Mouse (Mus musculus): ENCODE measurements around the gene Mrps30.
A peak's percentile ranks its signal among the peaks of the same experiment; 100 is the strongest.
"Not testable (repeated sequence)": the region's sequence is repeated elsewhere in the genome, so short reads cannot be mapped to it uniquely, and the experiment has no call there.

The Mrps30 gene

DNA sequence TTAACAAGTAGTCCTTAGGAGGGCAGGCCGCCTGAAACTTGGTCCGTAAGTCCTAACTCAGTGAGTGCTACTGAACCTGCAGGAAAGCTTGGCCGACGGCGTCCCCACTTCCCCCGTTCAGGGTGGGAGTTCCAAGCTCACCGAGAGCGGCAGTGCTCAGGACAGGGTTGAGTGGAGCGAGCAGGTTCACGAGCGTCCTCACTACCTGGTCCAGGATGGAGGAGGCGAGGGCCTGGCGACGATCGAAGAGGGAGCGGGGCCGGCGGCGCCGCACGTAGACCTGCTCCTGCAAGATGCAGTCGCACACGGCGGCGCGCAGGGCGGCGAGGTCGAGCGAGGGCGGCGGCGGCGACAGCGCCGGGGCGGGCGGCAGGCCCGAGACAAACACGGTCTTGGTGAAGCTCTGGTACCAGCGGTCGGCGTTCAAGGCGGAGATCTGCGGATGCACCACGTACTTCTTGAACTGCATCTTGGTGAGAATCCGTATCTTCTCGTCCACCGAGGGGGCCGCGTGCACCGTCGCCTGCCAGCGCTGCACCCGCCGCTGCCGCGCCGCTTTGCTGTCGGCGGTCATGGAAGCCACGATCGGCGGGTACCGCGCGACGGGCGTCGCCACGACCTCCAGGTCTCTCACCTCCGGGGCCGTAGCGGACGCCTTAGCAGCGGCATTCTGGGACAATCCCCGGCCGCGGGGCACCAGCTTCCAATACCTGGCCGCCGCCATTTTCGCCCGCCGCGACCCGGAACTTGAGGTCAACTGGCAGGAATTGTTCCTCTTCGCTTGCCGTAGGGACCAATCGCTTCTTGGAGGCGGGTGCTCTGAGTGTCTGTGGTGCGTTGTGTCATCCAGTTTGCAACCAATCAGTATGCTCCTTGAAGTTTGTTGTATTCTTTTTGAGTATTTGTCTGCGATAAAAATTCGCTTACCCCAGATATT, at the start of gene Mrps30, which contains the start of gene B430218F22Rik:
Gene Mrps30, minus strand, starts transcription at position 742 of the 937 bp plus-strand sequence.
Gene B430218F22Rik, plus strand, starts transcription at position 120 of the 937 bp plus-strand sequence.
- peak; percentile 92 for DNase-seq (ENCODE audit: low spot score)

DNA sequence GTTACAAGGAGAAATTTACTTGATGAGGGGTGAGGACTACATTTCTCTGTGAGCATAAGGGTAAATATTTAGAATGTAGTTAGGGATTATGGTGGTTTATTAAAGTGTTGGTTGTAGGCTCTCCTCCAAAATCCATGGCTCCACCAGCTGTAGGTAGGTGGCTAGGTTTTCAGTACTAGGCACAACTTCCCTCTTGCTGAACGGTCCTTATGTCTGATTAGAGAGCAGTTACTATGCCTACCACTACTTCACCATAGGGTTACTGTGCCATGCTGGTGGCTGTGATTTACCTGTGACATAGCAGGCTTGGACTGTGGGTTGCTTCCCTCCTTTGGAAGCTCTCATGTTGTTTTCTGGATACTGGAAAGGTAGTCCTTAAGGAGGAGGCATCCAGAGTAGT, 33.8 kb upstream of the Mrps30 start:
- DNase-seq (ENCODE audit: low spot score), result no peak

GRCm38 (mm10) chr13:118420408-118420807, 33.4 kb upstream of the Mrps30 start:
- DNase-seq (ENCODE audit: low spot score), result no peak

DNA sequence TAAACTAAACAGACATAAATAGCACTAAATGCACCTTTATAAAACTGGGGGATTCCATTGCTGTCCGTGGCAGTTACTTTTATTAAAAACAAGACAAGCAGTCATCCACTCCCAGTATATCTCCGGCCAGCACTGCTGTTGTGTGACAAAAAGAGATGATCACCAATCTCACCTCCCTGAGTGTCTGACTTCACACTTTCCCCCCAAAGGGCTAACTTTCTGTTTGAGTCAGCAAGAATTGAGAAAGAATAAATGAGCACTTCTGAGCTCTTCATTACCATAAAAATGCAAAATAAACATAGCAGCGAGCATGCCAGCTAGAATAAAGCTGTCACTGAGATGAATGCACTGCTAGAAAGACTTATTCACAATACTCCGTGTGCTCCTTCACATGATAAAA, 31.1 kb upstream of the Mrps30 start:
- DNase-seq (ENCODE audit: low spot score), result no peak

DNA sequence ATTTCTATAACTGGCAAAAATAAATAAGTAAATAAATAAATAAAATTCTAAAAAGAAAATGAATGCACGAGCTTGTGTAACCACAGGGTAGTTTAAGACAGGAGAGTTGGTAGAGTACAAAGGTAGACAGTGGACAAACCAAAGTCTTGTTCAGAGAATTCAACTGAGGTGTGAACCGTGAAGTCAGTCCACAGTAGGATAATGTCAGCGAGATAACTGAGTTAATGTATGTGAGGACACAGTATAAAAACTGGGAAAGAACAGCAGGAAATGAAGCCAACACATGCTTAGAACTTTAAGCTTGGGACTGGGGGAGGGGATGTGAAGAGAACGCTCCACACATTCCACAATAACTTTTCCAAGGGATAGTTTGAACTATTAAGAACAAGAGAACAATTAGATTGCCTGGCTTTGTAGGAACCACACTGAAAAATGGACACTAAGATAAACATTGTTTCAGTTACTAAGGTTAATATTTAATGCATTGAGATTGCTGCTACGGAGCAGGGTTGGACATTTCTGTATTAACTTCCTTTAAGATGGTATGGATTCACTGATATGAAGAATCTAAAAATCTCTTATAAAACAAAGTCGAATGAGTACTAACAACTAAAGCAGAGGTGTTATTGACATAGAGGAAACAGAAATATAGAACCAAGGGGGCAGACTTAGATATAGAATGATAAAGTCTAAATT, 24.4 kb upstream of the Mrps30 start:
- no peak for DNase-seq (ENCODE audit: low spot score)

DNA sequence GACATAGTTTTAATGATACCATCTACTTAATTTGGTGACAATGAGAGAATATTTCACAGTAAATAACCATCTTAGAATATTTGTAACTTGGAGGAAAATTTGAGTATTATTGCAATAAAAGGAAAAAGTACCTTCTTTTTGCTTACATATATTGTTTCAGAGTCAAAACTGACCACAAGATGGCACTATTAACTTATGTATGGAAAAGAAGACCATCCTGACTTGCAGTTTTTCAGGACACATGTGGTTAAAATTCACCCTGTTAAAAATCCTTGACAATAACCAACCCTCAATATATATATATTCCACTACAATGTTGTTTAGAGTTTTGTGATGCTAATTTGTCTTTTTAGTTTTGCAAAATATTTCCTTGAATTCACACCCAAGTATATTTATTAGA, 16.5 kb upstream of the Mrps30 start:
- no peak for DNase-seq (ENCODE audit: low spot score)

DNA sequence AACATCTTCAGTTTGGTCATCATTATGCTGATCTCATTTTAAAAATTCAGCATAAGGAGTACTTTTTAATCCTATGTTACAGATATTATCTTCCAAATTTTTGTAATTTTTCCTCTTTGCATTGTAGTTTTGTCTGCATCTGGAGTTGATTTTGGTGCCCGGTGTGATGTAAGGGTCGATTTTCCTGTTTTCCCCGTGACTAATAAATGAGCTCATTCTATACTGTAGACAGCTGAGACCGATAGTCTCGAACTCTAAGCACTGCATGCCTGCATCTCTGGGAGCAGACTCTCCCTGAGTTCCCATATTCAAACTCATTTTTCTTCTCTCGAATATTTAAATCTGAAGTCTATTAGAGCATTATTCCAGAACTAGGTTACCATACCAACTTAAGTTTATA, 13.3 kb upstream of the Mrps30 start:
- no peak for DNase-seq (ENCODE audit: low spot score)

DNA sequence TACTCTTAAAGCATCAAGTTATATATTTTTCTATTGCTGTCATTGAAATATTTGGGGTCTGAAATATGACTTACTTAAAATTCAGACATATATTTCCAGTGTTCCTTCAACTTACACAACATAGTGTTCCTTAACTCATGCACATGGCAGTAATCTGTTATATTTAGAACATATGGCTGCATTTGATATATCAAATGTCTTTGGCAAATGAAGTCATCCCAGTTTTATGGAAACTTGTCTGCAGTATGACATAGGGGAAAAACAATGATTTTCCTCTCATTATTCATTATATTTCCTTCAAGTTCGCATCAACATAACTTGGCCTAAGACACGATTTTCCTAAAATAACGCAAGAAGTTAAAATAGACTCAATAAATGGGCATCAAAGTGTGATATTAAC, 8.8 kb upstream of the Mrps30 start:
- no peak for DNase-seq (ENCODE audit: low spot score)

GRCm38 (mm10) chr13:118387448-118387801, 373 bp upstream of the Mrps30 start:
- not testable (repeated sequence) for DNase-seq (ENCODE audit: low spot score)

DNA sequence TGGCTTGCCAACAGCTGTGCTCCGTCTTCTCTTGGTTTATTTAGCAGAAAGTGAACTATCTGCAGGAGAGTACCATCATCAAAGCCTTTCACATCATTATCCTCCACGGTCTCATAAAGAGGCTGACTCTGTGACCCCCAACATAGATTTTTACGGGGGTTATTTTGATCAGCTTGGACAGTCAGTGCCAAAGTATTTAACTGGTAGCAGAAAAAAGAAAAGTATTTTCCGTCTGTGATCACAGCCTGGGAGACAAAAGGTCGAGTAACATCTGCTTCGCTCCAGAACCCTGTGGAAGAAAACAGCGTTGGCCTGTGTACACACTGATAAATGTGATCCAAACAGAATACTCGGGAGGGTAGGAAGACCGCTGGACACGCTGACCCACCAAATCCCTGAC, 6.7 kb downstream of the Mrps30 start:
- no peak for DNase-seq (ENCODE audit: low spot score)

- peak; percentile 22 for DNase-seq (ENCODE audit: low spot score)
Observed at GRCm38 (mm10) chr13:118379155-118379554, 7.9 kb downstream of the Mrps30 start.

DNA sequence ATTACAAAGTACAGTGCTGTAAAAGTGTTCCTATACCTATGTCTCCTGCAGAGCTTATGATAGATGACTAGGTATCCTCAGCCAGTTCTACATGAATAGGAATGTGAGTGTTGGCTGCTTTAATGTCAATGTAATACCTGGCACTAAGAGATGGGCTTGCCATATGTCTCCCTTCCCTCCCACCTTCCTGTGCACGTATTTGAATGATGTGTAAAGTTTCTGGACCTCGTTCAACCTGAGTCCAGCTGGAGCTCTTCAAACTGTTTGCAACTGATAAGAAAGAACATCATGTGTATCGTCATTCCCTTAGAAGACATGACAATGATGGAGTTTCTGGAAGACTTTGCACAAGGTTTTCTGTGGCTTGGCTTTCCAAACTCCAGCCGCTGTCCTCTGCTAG, 14.2 kb downstream of the Mrps30 start:
- DNase-seq (ENCODE audit: low spot score), result no peak

DNA sequence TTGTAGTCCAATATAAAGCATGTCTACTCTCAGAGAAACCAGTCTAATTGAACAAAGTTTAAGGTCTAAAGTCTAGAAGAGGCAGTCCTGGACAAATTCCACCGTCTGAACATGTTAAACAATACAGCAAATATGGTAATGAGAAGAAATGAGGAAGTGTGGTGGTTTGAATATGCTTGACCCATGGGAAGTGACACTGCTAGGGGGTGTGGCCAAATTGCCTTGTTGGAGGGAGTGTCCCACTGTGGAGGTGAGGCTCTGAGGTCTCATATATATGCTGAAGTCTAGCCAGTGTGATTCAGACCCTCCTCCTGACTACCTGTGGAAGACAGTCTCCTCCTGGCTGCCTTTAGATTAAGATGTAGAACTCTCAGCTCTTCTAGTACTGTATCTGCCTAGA, 21.3 kb downstream of the Mrps30 start:
- DNase-seq (ENCODE audit: low spot score), result no peak

- no peak for DNase-seq (ENCODE audit: low spot score)
Observed at GRCm38 (mm10) chr13:118363342-118363741, 23.7 kb downstream of the Mrps30 start.

DNA sequence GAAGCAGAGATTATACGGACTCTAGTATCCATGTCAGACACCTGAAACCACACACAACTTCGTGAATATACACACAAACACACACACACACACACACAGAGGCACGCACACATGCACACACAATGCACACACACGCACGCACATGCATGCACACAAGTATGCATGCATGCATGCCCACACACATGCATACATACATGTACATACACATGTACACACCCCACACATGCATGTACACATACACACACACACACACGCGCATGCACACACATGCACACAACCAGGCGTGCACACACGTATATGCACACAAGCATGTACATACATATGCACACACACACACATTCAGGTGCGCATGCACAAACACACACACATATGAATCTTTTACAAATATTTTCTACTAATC, 36.2 kb downstream of the Mrps30 start:
- DNase-seq (ENCODE audit: low spot score), result no peak

DNA sequence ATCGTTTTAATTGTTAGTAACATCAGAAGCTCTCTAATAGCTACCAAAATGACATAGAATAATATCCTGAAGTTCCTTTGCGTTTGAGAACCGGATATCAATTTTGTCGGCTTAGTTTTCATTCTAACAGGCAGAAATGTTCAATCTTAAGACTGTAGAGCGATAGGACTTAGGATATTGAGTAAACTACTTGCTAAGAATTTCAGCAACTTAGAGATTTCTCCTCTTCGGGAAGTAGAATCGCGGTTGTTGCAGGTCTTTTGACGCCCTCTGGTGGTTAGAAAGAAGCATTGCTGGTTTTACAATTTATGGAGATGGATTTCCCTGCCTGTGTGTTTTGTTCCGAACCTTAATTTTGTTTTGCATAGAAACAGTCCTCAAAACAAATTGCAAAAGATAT, 36.8 kb downstream of the Mrps30 start:
- DNase-seq (ENCODE audit: low spot score), result no peak
